Mouse (Mus musculus) MEL (cell line): ENCODE results near the gene Trim32. TPM values are rescaled to one million over a fixed set of nuclear protein-coding genes. Genes with fewer than 3 reads are reported as not detected.

Source experiments
- DNase-seq: peaks from one replicate; pipeline ENCODE4 v3.0.0; 2011; ENCODE audit warnings: low read depth, low spot score
- H3K27ac ChIP-seq: 2 replicates; pipeline ENCODE4 v1.5.1; 2012; ENCODE audit warnings: low read depth, mild to moderate bottlenecking, control low read depth, low read length, moderate library complexity; ENCODE audit not compliant: control insufficient read depth
- H3K27me3 ChIP-seq, 2 experiments: fragments of 150-350 bp in 1 of 2; sonication (generic) in 1 of 2; 2 replicates each; pipeline ENCODE4 v1.6.1; 2012; ENCODE audit warnings: low read length in 2 of 2, mild to moderate bottlenecking in 2 of 2, improper control_type of control experiment in 1 of 2, moderate library complexity in 1 of 2; ENCODE audit not compliant: insufficient read depth in 2 of 2, control insufficient read depth in 1 of 2
- H3K36me3 ChIP-seq, 2 experiments: 2 replicates each; pipeline ENCODE4 v1.6.1; 2012 to 2014; ENCODE audit warnings: low read length in 2 of 2, improper control_type of control experiment in 1 of 2, inconsistent platforms in 1 of 2, mild to moderate bottlenecking in 1 of 2; ENCODE audit not compliant: insufficient read depth in 2 of 2, control insufficient read depth in 1 of 2
- H3K4me1 ChIP-seq, 2 experiments: fragments of 150-350 bp in 1 of 2; sonication (generic) in 1 of 2; 2 replicates each; pipeline ENCODE4 v1.6.1; 2012; ENCODE audit warnings: low read length in 2 of 2, improper control_type of control experiment in 1 of 2, mild to moderate bottlenecking in 1 of 2; ENCODE audit not compliant: insufficient read depth in 2 of 2, control insufficient read depth in 1 of 2
- H3K4me3 ChIP-seq, 2 experiments: fragments of 150-350 bp in 1 of 2; sonication (generic) in 1 of 2; 2 replicates each; pipeline ENCODE4 v1.5.1; 2012; ENCODE audit warnings: low read depth in 2 of 2, low read length in 2 of 2, mild to moderate bottlenecking in 2 of 2, moderate library complexity in 2 of 2, control low read depth in 1 of 2, improper control_type of control experiment in 1 of 2; ENCODE audit not compliant: control insufficient read depth in 1 of 2, insufficient read depth in 1 of 2
- H3K79me2 ChIP-seq: 2 replicates; pipeline ENCODE4 v1.6.1; 2012; ENCODE audit warnings: mild to moderate bottlenecking, low read length, moderate library complexity; ENCODE audit not compliant: control insufficient read depth, poor library complexity, insufficient read depth
- H3K9ac ChIP-seq: 2 replicates; pipeline ENCODE4 v1.6.1; 2012; ENCODE audit warnings: low read depth, mild to moderate bottlenecking, control low read depth, low read length, moderate library complexity; ENCODE audit not compliant: control insufficient read depth, poor library complexity, severe bottlenecking
- H3K9me3 ChIP-seq: fragments of 150-350 bp; sonication (generic); replicated peaks from 2 replicates; pipeline ENCODE4 v1.6.1; 2012; ENCODE audit warnings: mild to moderate bottlenecking, low read length, improper control_type of control experiment, moderate library complexity; ENCODE audit not compliant: insufficient read depth
- CHD1 ChIP-seq: IDR thresholded peaks from 2 replicates; pipeline ENCODE4 v1.6.1; 2012; ENCODE audit warnings: low read depth, mild to moderate bottlenecking, inconsistent platforms, low read length, improper control_type of control experiment
- CHD2 ChIP-seq: IDR thresholded peaks from 2 replicates; pipeline ENCODE4 v1.6.1; 2011; ENCODE audit warnings: low read length, improper control_type of control experiment
- CTCF ChIP-seq, 3 experiments: IDR thresholded peaks in 2 of 3; conservative IDR thresholded peaks in 1 of 3; 2 replicates each; pipeline ENCODE4 v1.5.1; 2011 to 2012; ENCODE audit warnings: low read length in 3 of 3, low read depth in 2 of 3, mild to moderate bottlenecking in 2 of 3, improper control_type of control experiment in 1 of 3, inconsistent platforms in 1 of 3, mixed read lengths in 1 of 3, moderate library complexity in 1 of 3; ENCODE audit not compliant: control insufficient read depth in 1 of 3, insufficient read depth in 1 of 3, poor library complexity in 1 of 3, severe bottlenecking in 1 of 3
- E2F4 ChIP-seq: IDR thresholded peaks from 2 replicates; pipeline ENCODE4 v1.6.1; 2011; ENCODE audit warnings: low read depth, low read length, improper control_type of control experiment, borderline replicate concordance
- ELF1 ChIP-seq: IDR thresholded peaks from 2 replicates; pipeline ENCODE4 v1.6.1; 2014; ENCODE audit warnings: low read depth, mild to moderate bottlenecking, inconsistent platforms, low read length, improper control_type of control experiment, moderate library complexity
- EP300 ChIP-seq, 2 experiments: IDR thresholded peaks; 2 replicates each; pipeline ENCODE4 v1.6.1; 2011; ENCODE audit warnings: improper control_type of control experiment in 2 of 2, low read length in 2 of 2, low read depth in 1 of 2, mild to moderate bottlenecking in 1 of 2
- ETS1 ChIP-seq: IDR thresholded peaks from 2 replicates; pipeline ENCODE4 v1.6.1; 2012; ENCODE audit warnings: low read depth, mild to moderate bottlenecking, inconsistent platforms, low read length, improper control_type of control experiment, moderate library complexity
- HCFC1 ChIP-seq: IDR thresholded peaks from 2 replicates; pipeline ENCODE4 v1.6.1; 2012; ENCODE audit warnings: low read depth, mild to moderate bottlenecking, inconsistent platforms, low read length, improper control_type of control experiment, moderate library complexity
- JUND ChIP-seq: IDR thresholded peaks from 2 replicates; pipeline ENCODE4 v1.6.1; 2011; ENCODE audit warnings: low read depth, mild to moderate bottlenecking, improper control_type of control experiment, low read length
- KAT2A ChIP-seq: conservative IDR thresholded peaks from 2 replicates; pipeline ENCODE4 v1.6.1; 2012; ENCODE audit warnings: low read depth, low read length, improper control_type of control experiment, inconsistent platforms
- MAX ChIP-seq: IDR thresholded peaks from 2 replicates; pipeline ENCODE4 v1.6.1; 2011; ENCODE audit warnings: low read length, improper control_type of control experiment
- MAZ ChIP-seq: IDR thresholded peaks from 2 replicates; pipeline ENCODE4 v1.6.1; 2012; ENCODE audit warnings: low read depth, mild to moderate bottlenecking, inconsistent platforms, low read length, improper control_type of control experiment
- MXI1 ChIP-seq: IDR thresholded peaks from 2 replicates; pipeline ENCODE4 v1.6.1; 2011; ENCODE audit warnings: mild to moderate bottlenecking, low read depth, low read length, improper control_type of control experiment
- MYB ChIP-seq: IDR thresholded peaks from 2 replicates; pipeline ENCODE4 v1.6.1; 2011; ENCODE audit warnings: mild to moderate bottlenecking, low read depth, low read length, improper control_type of control experiment
- MYC ChIP-seq: IDR thresholded peaks from 2 replicates; pipeline ENCODE4 v1.6.1; 2011; ENCODE audit warnings: low read depth, mild to moderate bottlenecking, low read length, improper control_type of control experiment, moderate library complexity
- POLR2A ChIP-seq, 2 experiments: IDR thresholded peaks; 2 replicates each; pipeline ENCODE4 v1.6.1; 2011 to 2012; ENCODE audit warnings: low read length in 2 of 2, mild to moderate bottlenecking in 2 of 2, control low read depth in 1 of 2, improper control_type of control experiment in 1 of 2, low read depth in 1 of 2, moderate library complexity in 1 of 2; ENCODE audit not compliant: control insufficient read depth in 1 of 2, insufficient read depth in 1 of 2, poor library complexity in 1 of 2
- POLR2AphosphoS2 ChIP-seq: IDR thresholded peaks from 2 replicates; pipeline ENCODE4 v1.6.1; 2011; ENCODE audit warnings: low read length, improper control_type of control experiment
- POLR2AphosphoS5 ChIP-seq: IDR thresholded peaks from 2 replicates; pipeline ENCODE4 v1.6.1; 2012; ENCODE audit warnings: low read depth, borderline replicate concordance, mild to moderate bottlenecking, inconsistent platforms, low read length, moderate library complexity, mixed read lengths
- RAD21 ChIP-seq: IDR thresholded peaks from 2 replicates; pipeline ENCODE4 v1.6.1; 2011; ENCODE audit warnings: mild to moderate bottlenecking, low read depth, low read length, improper control_type of control experiment
- RCOR1 ChIP-seq: IDR thresholded peaks from 2 replicates; pipeline ENCODE4 v1.6.1; 2012; ENCODE audit warnings: low read depth, mild to moderate bottlenecking, inconsistent platforms, low read length, improper control_type of control experiment
- SIN3A ChIP-seq: IDR thresholded peaks from 2 replicates; pipeline ENCODE4 v1.6.1; 2012; ENCODE audit warnings: low read length, improper control_type of control experiment, inconsistent platforms
- SMC3 ChIP-seq: IDR thresholded peaks from 2 replicates; pipeline ENCODE4 v1.6.1; 2011; ENCODE audit warnings: low read depth, low read length, improper control_type of control experiment
- TAL1 ChIP-seq: IDR thresholded peaks from 2 replicates; pipeline ENCODE4 v1.6.1; 2012; ENCODE audit warnings: mild to moderate bottlenecking, inconsistent platforms, low read length, moderate library complexity, mixed read lengths
- TBP ChIP-seq: IDR thresholded peaks from 2 replicates; pipeline ENCODE4 v1.8.0; 2011; ENCODE audit warnings: low read depth, low read length, improper control_type of control experiment
- UBTF ChIP-seq: IDR thresholded peaks from 2 replicates; pipeline ENCODE4 v1.6.1; 2012; ENCODE audit warnings: low read depth, mild to moderate bottlenecking, inconsistent platforms, low read length, improper control_type of control experiment, moderate library complexity, borderline replicate concordance; ENCODE audit not compliant: insufficient read depth
- USF1 ChIP-seq: IDR thresholded peaks from 2 replicates; pipeline ENCODE4 v1.6.1; 2014; ENCODE audit warnings: low read depth, mild to moderate bottlenecking, inconsistent platforms, low read length, improper control_type of control experiment, moderate library complexity
- USF2 ChIP-seq, 2 experiments: IDR thresholded peaks; 2 replicates each; pipeline ENCODE4 v1.6.1; 2011 to 2012; ENCODE audit warnings: improper control_type of control experiment in 2 of 2, low read length in 2 of 2, borderline replicate concordance in 1 of 2, inconsistent platforms in 1 of 2, low read depth in 1 of 2, mild to moderate bottlenecking in 1 of 2; ENCODE audit not compliant: insufficient read depth in 1 of 2
- ZC3H11A ChIP-seq: IDR thresholded peaks from 2 replicates; pipeline ENCODE4 v1.6.1; 2012; ENCODE audit warnings: low read depth, mild to moderate bottlenecking, inconsistent platforms, low read length, improper control_type of control experiment
- ZKSCAN1 ChIP-seq: IDR thresholded peaks from 2 replicates; pipeline ENCODE4 v1.6.1; 2012; ENCODE audit warnings: low read depth, mild to moderate bottlenecking, inconsistent platforms, low read length, improper control_type of control experiment, moderate library complexity
- ZMIZ1 ChIP-seq: IDR thresholded peaks from 2 replicates; pipeline ENCODE4 v1.6.1; 2012; ENCODE audit warnings: low read depth, mild to moderate bottlenecking, inconsistent platforms, low read length, improper control_type of control experiment, moderate library complexity
- ZNF384 ChIP-seq: IDR thresholded peaks from 2 replicates; pipeline ENCODE4 v1.6.1; 2012; ENCODE audit warnings: low read depth, mild to moderate bottlenecking, inconsistent platforms, low read length, improper control_type of control experiment
- polyA plus RNA-seq, 2 experiments: library from polyadenylated mRNA; stranded (reverse) in 1 of 2; unstranded in 1 of 2; fragments of >175 nt in 1 of 2; fragments of >200 nt in 1 of 2; gene quantifications; 2 replicates each; pipeline versions ENCODE4 v1.2.1 to v1.2.4; 2012; ENCODE audit warnings: low replicate concordance in 2 of 2, low read depth in 1 of 2; ENCODE audit not compliant: insufficient read length in 2 of 2, insufficient read depth in 1 of 2, missing spikeins in 1 of 2
- total RNA-seq: library from RNA; depleted of rRNA; stranded (reverse); fragments of 300-350 nt; gene quantifications from 2 replicates; pipeline ENCODE4 v1.2.3, GENCODE M21; 2012

Trim32 gene
- total and polyA plus RNA-seq, 3 experiments = 7.9 to 8.7 TPM; not detected in 1

DNA sequence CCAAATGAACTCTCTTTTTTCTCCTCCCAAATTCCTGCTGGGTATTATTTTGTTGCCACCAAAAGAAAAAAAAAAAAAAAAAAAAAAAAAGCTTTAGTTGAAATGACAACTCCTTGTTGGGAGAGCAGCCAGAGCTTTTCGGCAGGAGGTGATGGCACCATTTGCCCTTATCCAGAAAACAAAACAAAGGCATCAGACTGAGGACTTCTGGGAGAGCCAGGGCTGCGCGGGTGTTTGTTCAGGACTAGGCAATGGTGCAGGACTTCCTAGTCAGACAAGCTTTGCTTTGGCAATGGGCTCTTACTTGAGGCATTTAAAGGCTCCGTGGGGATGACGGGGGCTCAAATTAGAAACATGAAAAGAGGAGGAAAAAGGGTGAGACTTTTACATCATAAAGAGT is 17.8 kb upstream of the Trim32 start:
- no peak for DNase-seq
- Histone ChIP-seq H3K4me3 (no peak overlapping the region), H3K4me1 (no peaks in the 10 kb centered on the region), H3K27me3 (no peaks in the 10 kb centered on the region), H3K36me3 (no peaks in the 10 kb centered on the region), H3K9me3 (no peaks in the 10 kb centered on the region), H3K79me2 (no peaks in the 10 kb centered on the region), H3K27ac (no peak overlapping the region), H3K9ac (no peak overlapping the region)
- TF ChIP-seq MYC (no peak), ELF1 (no peak), EP300 (IDR thresholded peaks at IDR 0.05; ENCODE audit: low read depth in 1 of 2, low read length in 2 of 2) (no peak), KAT2A (no peak), TBP (no peak), ETS1 (no peak), UBTF (no peak), RCOR1 (no peak), SIN3A (no peak), POLR2AphosphoS2 (no peak), POLR2A (IDR thresholded peaks at IDR 0.05; ENCODE audit: control insufficient read depth in 1 of 2, insufficient read depth in 1 of 2, low read depth in 1 of 2, low read length in 2 of 2, poor library complexity in 1 of 2) (no peak), MYB (no peak), TAL1 (no peak), ZNF384 (no peak), CTCF (IDR thresholded peaks at IDR 0.05 in 2 of 3, conservative IDR thresholded peaks at IDR 0.05 in 1 of 3; ENCODE audit: control insufficient read depth in 1 of 3, insufficient read depth in 1 of 3, low read depth in 2 of 3, low read length in 3 of 3, poor library complexity in 1 of 3, severe bottlenecking in 1 of 3) (no peak), ZKSCAN1 (no peak), SMC3 (no peak), JUND (no peak)

DNA sequence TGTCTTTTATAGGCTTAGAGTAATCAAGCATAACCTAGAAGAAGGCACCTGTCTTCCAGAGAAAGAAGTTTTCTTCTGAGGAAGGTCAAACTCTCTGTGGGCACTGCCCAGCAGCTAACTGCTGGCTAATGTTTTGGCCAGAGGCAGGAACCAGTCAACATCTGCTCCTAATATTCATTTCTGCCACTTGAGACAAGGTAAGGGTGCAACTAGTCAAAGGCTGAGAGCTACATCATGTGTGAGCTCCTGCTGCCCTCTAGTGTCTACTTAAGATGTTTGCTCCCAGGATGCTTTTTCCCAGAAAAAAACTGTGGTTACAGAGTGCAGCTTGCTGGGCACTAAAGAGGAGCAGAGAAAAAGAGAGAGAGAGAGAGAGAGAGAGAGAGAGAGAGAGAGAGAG is 15.0 kb upstream of the Trim32 start:
- Histone ChIP-seq H3K79me2 (no peaks in the 10 kb centered on the region), H3K9ac (no peak overlapping the region), H3K4me1 (no peaks in the 10 kb centered on the region), H3K4me3 (no peak overlapping the region), H3K36me3 (no peaks in the 10 kb centered on the region), H3K27ac (no peak overlapping the region), H3K9me3 (no peaks in the 10 kb centered on the region), H3K27me3 (no peaks in the 10 kb centered on the region)
- DNase-seq = peak; percentile 55
- TF ChIP-seq RAD21 (peak; percentile 83), CHD1 (no peak), E2F4 (no peak), POLR2AphosphoS5 (no peak), TAL1 (no peak), KAT2A (no peak), ELF1 (no peak), POLR2AphosphoS2 (no peak), POLR2A (IDR thresholded peaks at IDR 0.05; ENCODE audit: control insufficient read depth in 1 of 2, insufficient read depth in 1 of 2, low read depth in 1 of 2, low read length in 2 of 2, poor library complexity in 1 of 2) (no peak), ZMIZ1 (no peak), RCOR1 (no peak), ZNF384 (peak; percentile 37; the same call in 1 of the 2 replicates), ZKSCAN1 (no peak), CTCF (IDR thresholded peaks at IDR 0.05 in 2 of 3, conservative IDR thresholded peaks at IDR 0.05 in 1 of 3; ENCODE audit: control insufficient read depth in 1 of 3, insufficient read depth in 1 of 3, low read depth in 2 of 3, low read length in 3 of 3, poor library complexity in 1 of 3, severe bottlenecking in 1 of 3) (peak; percentile 32 to 71 (median 47); a peak in 5 of 6 replicates), UBTF (no peak), TBP (no peak), MAX (no peak), USF2 (IDR thresholded peaks at IDR 0.05; ENCODE audit: borderline replicate concordance in 1 of 2, insufficient read depth in 1 of 2, low read depth in 1 of 2, low read length in 2 of 2) (no peak), JUND (no peak), USF1 (no peak), ZC3H11A (peak; percentile 69), MAZ (no peak), CHD2 (no peak), MXI1 (no peak), HCFC1 (no peak)
